Mouse (Mus musculus) C2C12 (cell line): ENCODE measurements around the gene Catip. TPM values are rescaled to one million over a fixed set of nuclear protein-coding genes. Genes with fewer than 3 reads are reported as not detected.
A peak's percentile ranks its signal among the peaks of the same experiment; 100 is the strongest.

Source experiments
- H3K27me3 ChIP-seq: one replicate; pipeline ENCODE4 v1.6.1; 2011; ENCODE audit not compliant: control insufficient read depth, insufficient read depth, insufficient read length
- H3K36me3 ChIP-seq: one replicate; pipeline ENCODE4 v1.6.1; 2011; ENCODE audit not compliant: control insufficient read depth, insufficient read depth
- H3K4me3 ChIP-seq: one replicate; pipeline ENCODE4 v1.5.1; 2011; ENCODE audit warnings: mild to moderate bottlenecking, control low read depth; ENCODE audit not compliant: poor library complexity, insufficient read depth, severe bottlenecking
- H3K79me2 ChIP-seq: one replicate; pipeline ENCODE4 v1.6.1; 2011; ENCODE audit not compliant: control insufficient read depth, insufficient read depth
- H3K79me3 ChIP-seq: one replicate; pipeline ENCODE4 v1.6.1; 2011; ENCODE audit warnings: low read depth, control low read depth
- H3ac ChIP-seq: one replicate; pipeline ENCODE3; 2011; ENCODE audit warnings: low read depth; ENCODE audit not compliant: control insufficient read depth, insufficient read length
- CEBPB ChIP-seq: IDR thresholded peaks from one replicate; pipeline ENCODE4 v1.6.1; 2011; ENCODE audit warnings: low read depth, mild to moderate bottlenecking, control low read depth, moderate library complexity
- CTCF ChIP-seq: IDR thresholded peaks from one replicate; pipeline ENCODE4 v1.5.1; 2011; ENCODE audit not compliant: control insufficient read depth, insufficient read depth, insufficient read length
- FOSL1 ChIP-seq: IDR thresholded peaks from one replicate; pipeline ENCODE4 v1.8.0; 2011; ENCODE audit warnings: mild to moderate bottlenecking, low read length; ENCODE audit not compliant: poor library complexity, insufficient read depth, severe bottlenecking
- MAX ChIP-seq: IDR thresholded peaks from one replicate; pipeline ENCODE4 v1.6.1; 2011; ENCODE audit warnings: mild to moderate bottlenecking, control low read depth
- MYOD1 ChIP-seq: IDR thresholded peaks from one replicate; pipeline ENCODE4 v1.6.1; 2011; ENCODE audit warnings: low read depth; ENCODE audit not compliant: control insufficient read depth, insufficient read length
- MYOG ChIP-seq: IDR thresholded peaks from one replicate; pipeline ENCODE4 v1.6.1; 2011; ENCODE audit not compliant: control insufficient read depth, insufficient read length; ENCODE audit errors: extremely low read depth
- USF1 ChIP-seq: IDR thresholded peaks from one replicate; pipeline ENCODE4 v1.6.1; 2011; ENCODE audit warnings: low read depth, mild to moderate bottlenecking, control low read depth, moderate library complexity
- polyA plus RNA-seq: library from polyadenylated mRNA; unstranded; fragments of >200 nt; fragmentation: generic; extraction: Trizol; gene quantifications from one replicate; pipeline ENCODE4 v1.2.1, GENCODE M21; 2012; ENCODE audit warnings: missing spikeins

Catip gene
- polyA plus RNA-seq, 1 experiment: not detected

DNA sequence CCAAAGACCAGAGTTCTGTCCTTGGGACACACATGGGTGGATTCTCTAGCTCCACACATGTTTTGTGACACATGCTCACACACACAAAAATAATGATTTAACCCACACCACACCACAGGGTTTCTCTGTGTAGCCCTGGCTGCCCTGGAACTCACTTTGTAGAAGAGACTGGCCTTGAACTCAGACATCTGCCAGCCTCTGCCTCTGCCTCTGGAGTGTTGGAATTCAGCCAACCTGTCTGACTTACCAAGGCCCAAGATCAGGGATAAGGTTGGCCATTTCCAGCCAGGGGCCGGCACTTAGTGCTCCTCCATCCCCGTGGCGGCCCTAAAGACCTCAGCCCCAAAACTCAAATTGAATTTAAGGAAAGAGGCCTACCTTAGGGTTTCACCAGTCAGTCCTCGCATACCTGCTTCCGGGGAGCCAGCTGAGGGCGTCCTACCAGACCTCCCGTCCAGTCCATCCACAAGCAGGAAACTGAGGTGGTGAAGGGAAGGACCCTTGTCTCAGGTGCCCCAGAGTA is 26.6 kb downstream of the Catip start:
- Histone ChIP-seq H3K79me3 (peaks cover 16% of the 10 kb centered on the region), H3K27me3 (no peaks in the 10 kb centered on the region), H3K4me3 (no peak overlapping the region), H3K36me3 (peaks cover 2% of the 10 kb centered on the region), H3K79me2 (peaks cover 19% of the 10 kb centered on the region), H3ac (no peak overlapping the region)
- no peak for TF ChIP-seq MYOD1
- TF ChIP-seq MYOG: no peak
- TF ChIP-seq FOSL1: no peak
- TF ChIP-seq CEBPB: no peak
- no peak for TF ChIP-seq CTCF
- TF ChIP-seq USF1: no peak
- no peak for TF ChIP-seq MAX

- H3K4me3 ChIP-seq: peak overlapping the region; percentile 19
- peaks cover 33% of the 10 kb centered on the region for H3K79me2 ChIP-seq
- peaks cover 16% of the 10 kb centered on the region for H3K36me3 ChIP-seq
- peak; percentile 55 for TF ChIP-seq MAX
- TF ChIP-seq USF1: no peak
- peak overlapping the region; percentile 73 for H3ac ChIP-seq
- H3K27me3 ChIP-seq: no peaks in the 10 kb centered on the region
- peaks cover 22% of the 10 kb centered on the region for H3K79me3 ChIP-seq
Observed at GRCm38 (mm10) chr1:74389831-74390286, 28.0 kb downstream of the Catip start.

GRCm38 (mm10) chr1:74390287-74390906 is 28.5 kb downstream of the Catip start:
- peak overlapping the region; percentile 36 for H3ac ChIP-seq
- H3K79me2 ChIP-seq: peaks cover 38% of the 10 kb centered on the region
- peak overlapping the region; percentile 19 for H3K4me3 ChIP-seq
- no peak for TF ChIP-seq CEBPB
- TF ChIP-seq MYOD1: no peak
- no peak for TF ChIP-seq MYOG
- TF ChIP-seq CTCF: peak; percentile 40
- no peak for TF ChIP-seq FOSL1
- TF ChIP-seq MAX: no peak
- TF ChIP-seq USF1: no peak
- H3K27me3 ChIP-seq: no peaks in the 10 kb centered on the region
- H3K36me3 ChIP-seq: peaks cover 22% of the 10 kb centered on the region
- peaks cover 25% of the 10 kb centered on the region for H3K79me3 ChIP-seq

- TF ChIP-seq USF1: no peak
- Histone ChIP-seq H3K27me3 (no peaks in the 10 kb centered on the region), H3K36me3 (peaks cover 22% of the 10 kb centered on the region), H3K79me3 (peaks cover 25% of the 10 kb centered on the region), H3K4me3 (peak within 1 kb of the TSS; percentile 78), H3ac (peak within 1 kb of the TSS; percentile 95), H3K79me2 (peaks cover 38% of the 10 kb centered on the region)
Observed at GRCm38 (mm10) chr1:74390924-74391748, 29.2 kb downstream of the Catip start, which contains the start of gene Ctdsp1. Ctdsp1 (plus strand) TSS chr1:74391509.

- Histone ChIP-seq H3K79me3 (peaks cover 25% of the 10 kb centered on the region), H3K27me3 (no peaks in the 10 kb centered on the region), H3K4me3 (peak overlapping the region; percentile 78), H3ac (peak overlapping the region; percentile 95), H3K79me2 (peaks cover 38% of the 10 kb centered on the region), H3K36me3 (peaks cover 22% of the 10 kb centered on the region)
- TF ChIP-seq CEBPB (no peak), USF1 (no peak), FOSL1 (no peak), MYOG (no peak), MAX (no peak), CTCF (no peak), MYOD1 (no peak)
Observed at GRCm38 (mm10) chr1:74391844-74392441, 30.0 kb downstream of the Catip start.
